Mouse (Mus musculus) ovary, postnatal 36 days (tissue): ENCODE results near the gene Aak1.
"Not testable (repeated sequence)": the region's sequence is repeated elsewhere in the genome, so short reads cannot be mapped to it uniquely, and the experiment has no call there.

Experiments used
- DNase-seq: peaks from one replicate; pipeline ENCODE4 v3.0.0; 2022; ENCODE audit warnings: low spot score, mixed read lengths

The Aak1 gene

GRCm38 (mm10) chr6:86841949-86842348, 7.4 kb upstream of the Aak1 start:
- no peak for DNase-seq

DNA sequence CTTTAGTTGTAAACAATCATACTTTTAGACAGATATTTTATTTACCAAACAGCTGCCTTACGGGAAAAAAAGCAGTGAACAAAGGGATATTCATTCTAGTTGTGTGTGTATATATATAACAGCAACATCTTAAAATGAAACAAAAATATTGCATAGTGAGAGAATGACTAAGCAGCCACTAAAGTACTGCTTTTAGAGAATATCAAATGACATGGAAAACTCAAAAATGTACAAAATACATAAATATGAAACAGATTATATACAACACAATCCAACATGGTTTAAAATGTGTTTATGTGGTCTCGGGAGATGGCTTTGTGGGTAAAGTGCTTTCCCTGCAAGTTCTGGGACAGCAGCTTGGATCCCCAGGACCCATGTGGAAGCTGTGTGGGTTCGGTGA, 5.7 kb upstream of the Aak1 start:
- DNase-seq: no peak

- no peak for DNase-seq
Measured at GRCm38 (mm10) chr6:86846467-86846866, 2.9 kb upstream of the Aak1 start.

- DNase-seq: no peak
Measured at GRCm38 (mm10) chr6:86847816-86848215, 1.5 kb upstream of the Aak1 start.

DNA sequence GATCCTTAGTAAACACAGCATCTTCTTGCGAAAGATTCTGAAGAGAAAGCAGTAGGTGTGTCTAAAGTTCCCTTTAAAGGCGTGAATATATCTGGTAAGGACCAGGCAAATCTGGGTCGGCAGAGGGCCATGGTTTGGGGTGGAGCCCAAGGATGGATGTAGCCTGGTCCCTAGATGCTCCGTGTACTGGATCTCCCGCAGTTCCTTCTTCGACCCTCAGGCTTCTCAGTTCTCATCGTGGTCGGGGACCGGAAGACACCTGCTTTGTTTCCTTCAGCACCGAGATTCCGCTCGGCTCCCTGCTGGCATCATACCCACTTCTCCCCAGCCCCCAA, 770 bp upstream of the Aak1 start:
- no peak for DNase-seq

- peak; percentile 25 for DNase-seq
Measured at GRCm38 (mm10) chr6:86849692-86850445, 552 bp downstream of the Aak1 start.

DNA sequence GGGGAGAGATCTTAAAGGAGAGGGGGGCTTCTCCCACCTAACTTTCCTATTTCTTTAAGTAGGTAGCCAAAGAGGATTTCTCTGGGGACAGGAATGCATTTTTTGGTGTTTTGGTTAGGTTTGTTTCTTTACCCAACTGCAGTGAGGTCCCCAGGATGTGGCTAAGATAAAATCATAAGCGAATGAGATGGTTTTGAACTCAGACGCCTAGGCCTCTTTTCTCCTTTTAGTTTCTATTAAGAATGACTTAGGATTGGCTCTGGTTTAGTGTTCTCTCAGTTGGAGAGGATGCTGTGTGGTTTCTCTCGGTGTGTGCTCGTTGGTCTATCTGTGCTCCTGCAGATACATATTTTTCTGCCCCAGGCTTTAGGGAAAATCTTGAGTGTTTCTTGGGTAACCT, 1.3 kb downstream of the Aak1 start:
- no peak for DNase-seq

DNA sequence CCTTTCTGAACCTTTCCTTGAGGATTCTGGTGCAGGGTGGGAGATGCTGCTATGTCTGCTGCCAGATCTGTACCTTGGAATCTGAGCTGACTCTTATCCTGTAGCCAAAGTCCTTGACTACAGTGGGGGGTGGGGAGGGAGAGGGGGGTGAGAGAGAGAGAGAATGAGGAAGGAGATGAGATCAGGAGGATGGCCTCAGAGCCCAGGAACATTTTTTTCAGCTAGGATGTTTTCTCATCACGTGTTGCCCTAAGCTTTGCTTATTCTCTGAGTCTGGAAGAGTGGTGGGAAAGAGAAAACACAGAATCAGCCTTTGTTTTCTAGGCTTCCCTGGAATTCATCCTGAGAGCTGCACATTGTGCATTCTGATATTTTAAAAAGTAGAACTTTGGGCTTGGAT, 2.2 kb downstream of the Aak1 start:
- no peak for DNase-seq

DNA sequence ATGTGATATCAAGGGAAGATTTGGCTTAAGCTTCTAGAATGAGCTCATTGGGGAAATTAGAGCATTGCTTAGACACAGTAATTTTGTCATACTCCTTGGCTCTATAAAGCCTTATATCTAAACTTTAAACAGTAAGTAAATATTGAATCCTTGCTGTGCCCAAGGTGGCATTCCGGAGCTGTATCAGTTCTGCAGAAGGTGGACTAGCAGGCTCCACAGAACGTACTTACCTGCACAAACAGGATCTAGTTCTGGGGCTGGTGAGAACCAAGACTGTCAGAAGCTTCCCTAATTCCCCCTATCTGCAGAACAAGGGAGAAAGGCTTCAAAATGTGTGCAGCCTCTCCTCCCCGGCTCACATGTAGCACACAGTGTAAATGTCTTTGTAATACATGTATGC, 4.6 kb downstream of the Aak1 start:
- no peak for DNase-seq

- no peak for DNase-seq
Measured at GRCm38 (mm10) chr6:86854941-86855340, 5.6 kb downstream of the Aak1 start.

- DNase-seq: no peak
Measured at GRCm38 (mm10) chr6:86858606-86859005, 9.3 kb downstream of the Aak1 start.

GRCm38 (mm10) chr6:86860732-86861463, 11.6 kb downstream of the Aak1 start:
- no peak for DNase-seq

DNA sequence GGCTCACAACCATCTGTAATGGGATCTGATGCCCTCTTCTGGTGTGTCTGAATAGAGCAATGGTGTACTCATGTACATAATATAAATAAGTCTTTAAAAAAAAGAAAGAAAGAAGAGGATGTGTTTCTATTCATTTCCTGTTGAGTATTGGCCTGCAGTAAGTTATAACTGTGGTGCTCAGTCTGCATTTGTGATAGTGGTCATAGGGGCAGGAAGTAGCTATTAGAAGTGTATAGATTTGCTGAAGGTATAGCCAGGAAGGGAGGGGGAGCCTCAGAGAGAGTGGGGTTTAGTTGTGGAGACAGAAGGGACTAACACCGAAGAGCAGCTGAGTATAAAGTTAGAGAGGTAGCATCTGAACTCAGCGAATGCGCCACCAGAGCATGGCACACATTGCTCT, 15.0 kb downstream of the Aak1 start:
- no peak for DNase-seq

DNA sequence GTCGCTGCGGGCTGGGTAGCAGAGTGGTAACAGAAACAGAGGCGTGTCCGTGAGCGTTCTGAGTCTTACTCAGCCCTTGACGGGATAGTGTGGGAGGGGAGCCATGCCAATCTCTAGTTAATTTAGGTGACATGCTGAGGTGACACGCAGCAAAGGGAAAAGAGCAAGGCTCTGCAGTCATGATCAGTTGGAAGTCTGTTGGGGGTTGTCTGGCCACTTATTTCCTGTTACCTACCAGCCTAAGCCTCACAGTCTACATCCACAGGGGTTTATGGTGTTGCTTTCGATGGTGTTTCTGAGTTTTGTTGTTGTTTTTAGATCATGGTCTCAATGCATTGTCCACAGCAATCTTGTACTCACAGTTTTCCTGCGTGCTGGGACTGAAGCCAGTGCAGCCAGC, 21.0 kb downstream of the Aak1 start:
- DNase-seq: no peak

- DNase-seq: no peak
Measured at GRCm38 (mm10) chr6:86871783-86872182, 22.5 kb downstream of the Aak1 start.

DNA sequence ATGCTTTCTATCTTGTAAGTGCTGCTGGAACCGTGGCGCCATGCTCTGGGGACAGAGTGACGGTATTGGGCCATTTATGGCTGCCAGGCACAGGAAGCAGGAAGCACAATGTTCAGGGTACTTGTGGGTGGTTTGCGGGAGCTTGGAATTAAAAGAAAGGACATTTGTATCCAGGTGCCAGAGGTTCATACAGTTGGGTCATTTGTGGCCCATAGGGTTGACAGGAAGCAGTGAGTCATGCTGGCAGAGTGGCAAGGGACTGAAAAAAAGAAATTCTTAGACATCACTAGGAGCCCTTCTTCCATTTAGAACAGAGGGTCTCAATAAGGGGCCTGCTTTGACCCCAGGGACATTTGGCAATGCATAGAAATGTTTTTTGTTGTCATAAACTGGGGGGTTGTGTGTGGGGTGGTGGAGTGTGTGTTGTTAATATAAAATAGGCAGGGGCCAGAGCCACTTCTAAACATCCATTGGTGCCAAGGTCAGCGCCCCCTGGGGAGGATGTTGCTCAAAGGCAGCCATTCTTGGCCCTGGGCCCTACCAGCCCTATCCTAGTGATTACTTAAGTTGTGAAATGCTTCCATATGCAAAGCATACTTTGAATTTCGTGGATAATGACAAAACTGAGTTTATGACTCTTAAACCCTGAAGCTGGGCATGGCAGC, 25.5 kb downstream of the Aak1 start:
- peak; percentile 49 for DNase-seq

- no peak for DNase-seq
Measured at GRCm38 (mm10) chr6:86876451-86876850, 27.1 kb downstream of the Aak1 start.

- DNase-seq: not testable (repeated sequence)
Measured at GRCm38 (mm10) chr6:86878656-86879055, 29.3 kb downstream of the Aak1 start.

DNA sequence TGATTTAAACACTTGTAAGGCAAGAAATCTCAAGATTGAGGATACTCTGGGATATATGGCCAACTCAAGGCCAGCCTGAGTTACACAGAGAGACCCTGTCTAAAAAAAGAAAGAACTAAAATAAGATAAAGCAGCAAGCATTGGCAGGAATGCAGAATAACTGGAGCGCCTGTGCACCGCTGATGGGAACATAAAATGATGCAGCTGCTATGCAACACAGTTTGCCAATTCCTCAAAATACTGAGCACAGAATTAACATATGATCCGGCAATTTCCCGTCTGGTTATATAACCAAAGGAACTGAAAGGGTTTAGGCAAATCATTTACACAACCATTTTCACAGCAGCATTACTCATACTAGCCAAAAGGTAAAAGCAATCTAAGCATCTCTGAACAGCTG, 30.0 kb downstream of the Aak1 start:
- no peak for DNase-seq

DNA sequence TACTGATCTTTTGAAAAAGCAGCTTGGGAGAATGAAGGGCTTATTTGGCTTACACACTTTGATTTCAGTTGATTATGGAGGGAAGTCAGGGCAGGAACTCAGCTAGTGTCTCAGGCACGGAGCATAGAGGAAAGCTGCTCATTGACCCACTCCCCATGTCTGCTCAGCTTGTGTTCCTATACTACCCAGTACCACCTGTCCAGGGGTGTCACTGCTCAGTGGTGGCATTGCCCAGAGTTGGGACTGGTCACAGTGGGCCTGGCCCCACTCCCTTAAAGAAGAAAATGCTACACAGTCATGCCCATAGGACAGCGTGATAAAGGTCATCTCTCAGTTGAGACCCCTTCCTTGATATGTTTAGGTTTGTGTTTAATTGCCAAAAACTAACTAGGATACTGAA, 34.9 kb downstream of the Aak1 start:
- DNase-seq: no peak

DNA sequence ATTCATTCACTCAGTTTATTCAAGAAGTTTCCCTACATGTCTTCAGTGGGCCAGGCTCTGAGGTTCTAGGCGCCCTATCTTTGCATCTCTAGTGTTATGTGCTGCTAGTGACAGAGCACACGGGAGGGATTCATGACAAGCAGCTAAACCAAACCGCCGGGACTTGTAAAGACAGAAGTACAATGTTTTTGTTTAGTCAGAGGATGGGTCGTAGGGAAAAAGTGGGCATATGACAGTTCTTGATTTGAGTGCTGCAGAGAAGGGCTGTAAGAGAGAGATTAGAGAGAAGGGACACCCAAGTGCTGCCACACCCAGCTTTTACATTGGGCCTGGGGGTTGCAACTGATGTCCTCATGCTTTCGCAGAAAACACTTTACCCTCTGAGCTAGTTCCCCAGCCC, 35.4 kb downstream of the Aak1 start:
- DNase-seq: no peak

DNA sequence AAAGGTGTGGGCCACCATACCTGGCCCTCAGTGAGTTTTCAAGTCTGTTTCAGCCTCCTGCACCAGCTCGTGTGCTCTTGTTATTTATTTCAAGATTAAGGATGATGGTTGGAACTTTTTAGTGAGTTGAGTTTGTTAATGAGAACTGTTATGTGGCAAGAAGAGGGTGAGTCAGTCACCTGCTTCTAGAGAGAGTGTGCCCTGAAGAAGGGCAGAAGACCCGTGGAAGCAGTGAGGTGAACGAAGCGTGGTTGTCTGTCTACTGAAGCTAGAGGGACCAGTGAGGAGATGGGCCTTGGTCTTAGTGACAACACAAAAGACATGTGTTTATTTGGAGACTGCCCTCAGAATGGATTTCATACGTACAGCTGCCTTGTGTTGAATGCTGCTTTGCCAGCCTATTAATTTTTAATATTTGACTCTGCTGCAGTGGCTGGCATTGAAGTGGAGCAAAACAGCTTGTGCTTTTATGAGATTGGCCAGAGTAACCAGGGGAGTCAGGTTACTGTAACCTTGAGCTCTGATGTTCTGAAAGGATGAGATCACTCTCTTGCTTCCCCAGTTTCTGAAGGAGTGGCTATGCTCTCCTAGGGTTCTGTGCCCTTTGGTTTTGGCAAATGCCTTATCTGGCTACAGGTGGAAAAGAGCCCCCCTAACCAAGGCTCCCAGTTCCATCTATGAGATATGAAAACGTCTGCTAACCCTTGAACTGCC, 36.7 kb downstream of the Aak1 start:
- no peak for DNase-seq

DNA sequence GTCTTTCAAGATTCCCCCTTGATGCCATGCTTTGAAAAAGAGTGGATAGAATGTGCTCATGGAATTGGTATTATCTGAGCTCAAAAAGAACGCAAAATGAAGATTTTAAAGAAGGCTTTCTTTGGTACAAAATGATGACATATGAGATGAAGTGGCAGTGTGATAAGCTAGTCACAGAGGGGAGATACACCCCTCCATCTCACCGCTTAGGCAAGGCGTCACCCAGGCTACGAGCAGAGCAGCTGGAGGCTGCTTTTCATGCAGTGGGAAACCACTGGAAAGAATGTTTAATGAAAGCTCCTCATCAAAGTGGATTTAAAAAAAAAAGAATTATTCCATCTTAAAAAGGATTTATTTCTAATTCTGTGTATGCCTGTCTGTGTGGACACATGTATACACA, 37.5 kb downstream of the Aak1 start:
- no peak for DNase-seq
